Mouse (Mus musculus) G1E (cell line): ENCODE data around the gene Wdr63. TPM values are rescaled to one million over a fixed set of nuclear protein-coding genes. Genes with fewer than 3 reads are reported as not detected.
A peak's percentile ranks its signal among the peaks of the same experiment; 100 is the strongest.
"Not testable (repeated sequence)": the region's sequence is repeated elsewhere in the genome, so short reads cannot be mapped to it uniquely, and the experiment has no call there.

Experiments used
- ATAC-seq: 2 replicates; pipeline ENCODE4 v1.8.0; 2016; ENCODE audit warnings: mild to moderate bottlenecking; ENCODE audit not compliant: insufficient number of reproducible peaks, poor library complexity, low FRiP score, severe bottlenecking; ENCODE audit errors: extremely low read depth
- DNase-seq: peaks from one replicate; pipeline ENCODE4 v3.0.0; 2012; ENCODE audit warnings: low spot score
- H3K27me3 ChIP-seq: 2 replicates; pipeline ENCODE4 v1.6.1; 2012; ENCODE audit warnings: mild to moderate bottlenecking, low read length, inconsistent platforms; ENCODE audit not compliant: insufficient read depth
- H3K36me3 ChIP-seq: replicated peaks from 2 replicates; pipeline ENCODE3; 2012; ENCODE audit warnings: mild to moderate bottlenecking, inconsistent platforms
- H3K4me1 ChIP-seq: 2 replicates; pipeline ENCODE4 v1.6.1; 2012; ENCODE audit warnings: low read depth, low read length, inconsistent platforms, mixed read lengths; ENCODE audit not compliant: insufficient read depth
- H3K4me3 ChIP-seq: 2 replicates; pipeline ENCODE4 v1.5.1; 2012; ENCODE audit warnings: low read depth, mild to moderate bottlenecking, inconsistent platforms, low read length, moderate library complexity, mixed read lengths
- H3K9me3 ChIP-seq: replicated peaks from 2 replicates; pipeline ENCODE4 v1.6.1; 2012; ENCODE audit warnings: inconsistent platforms
- CTCF ChIP-seq: IDR thresholded peaks from 2 replicates; pipeline ENCODE4 v1.5.1; 2012; ENCODE audit warnings: low read depth, low read length, inconsistent platforms, mixed read lengths
- GATA1 ChIP-seq: IDR thresholded peaks from 2 replicates; pipeline ENCODE4 v1.6.1; 2012; ENCODE audit warnings: borderline replicate concordance, low read length, inconsistent platforms, mixed read lengths
- GATA2 ChIP-seq: IDR thresholded peaks from 2 replicates; pipeline ENCODE4 v1.6.1; 2012; ENCODE audit warnings: low read depth, low read length, inconsistent platforms, borderline replicate concordance
- POLR2AphosphoS5 ChIP-seq: IDR thresholded peaks from 2 replicates; pipeline ENCODE4 v1.6.1; 2012; ENCODE audit warnings: low read depth, low read length, inconsistent platforms; ENCODE audit not compliant: insufficient replicate concordance
- TAL1 ChIP-seq: conservative IDR thresholded peaks from 2 replicates; pipeline ENCODE4 v1.6.1; 2012; ENCODE audit warnings: low read depth, low read length, inconsistent platforms, mixed read lengths
- polyA plus RNA-seq: library from polyadenylated mRNA; stranded (reverse); fragments of >175 nt; gene quantifications from 2 replicates; pipeline ENCODE4 v1.2.3, GENCODE M21; 2012
- total RNA-seq, 2 experiments: library from RNA; stranded (forward) in 1 of 2; stranded (reverse) in 1 of 2; fragments of 200-1000 nt in 1 of 2; fragments of >200 nt in 1 of 2; fragmentation: Nextera tagmentation in 1 of 2; gene quantifications; 2 replicates each; pipeline ENCODE4 v1.2.3; 2014 to 2017

Wdr63 gene
- total and polyA plus RNA-seq, 3 experiments, result not detected

- ATAC-seq, result no peak
- Histone ChIP-seq H3K27me3 (no peaks in the 10 kb centered on the region), H3K36me3 (no peaks in the 10 kb centered on the region), H3K4me1 (peaks cover 38% of the 10 kb centered on the region), H3K4me3 (no peak overlapping the region), H3K9me3 (no peaks in the 10 kb centered on the region)
- DNase-seq, result no peak
- no peak for TF ChIP-seq POLR2AphosphoS5
- TF ChIP-seq TAL1, result no peak
- TF ChIP-seq GATA1, result no peak
- TF ChIP-seq CTCF, result no peak
- no peak for TF ChIP-seq GATA2
These were observed 94.4 kb downstream of the Wdr63 start for GRCm38 (mm10) chr3:146013490-146013889.

GRCm38 (mm10) chr3:146011544-146012218, 96.2 kb downstream of the Wdr63 start:
- H3K27me3 ChIP-seq, result no peaks in the 10 kb centered on the region
- ATAC-seq, result peak; percentile 51

DNA sequence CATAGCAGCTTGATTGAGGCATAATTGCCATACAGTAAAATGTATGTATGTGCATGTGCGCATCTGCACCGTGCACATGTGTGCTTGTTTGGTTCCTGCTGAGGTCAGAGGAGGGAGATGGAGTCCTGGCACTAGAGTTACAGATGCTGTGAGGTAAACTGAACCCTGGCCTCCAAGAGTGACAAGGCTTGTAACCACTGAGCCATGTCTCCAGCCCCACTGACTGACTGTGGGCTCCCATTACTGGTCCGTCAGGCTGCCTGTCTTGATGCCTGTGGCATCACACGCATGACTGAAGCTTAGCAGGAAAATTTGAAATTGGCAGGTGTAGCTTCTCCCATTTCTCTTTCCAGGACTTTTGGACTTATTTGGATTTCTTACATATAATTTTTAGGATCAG, 97.2 kb downstream of the Wdr63 start:
- no peaks in the 10 kb centered on the region for H3K36me3 ChIP-seq
- ATAC-seq (no peak), DNase-seq (no peak)
- no peaks in the 10 kb centered on the region for H3K27me3 ChIP-seq
- no peak for TF ChIP-seq POLR2AphosphoS5
- TF ChIP-seq CTCF, result no peak
- TF ChIP-seq GATA2, result no peak
- TF ChIP-seq TAL1, result no peak
- TF ChIP-seq GATA1, result no peak
- peaks cover 39% of the 10 kb centered on the region for H3K4me1 ChIP-seq
- no peaks in the 10 kb centered on the region for H3K9me3 ChIP-seq
- no peak overlapping the region for H3K4me3 ChIP-seq

More at GRCm38 (mm10) chr3:146011544-146012218, 96.2 kb downstream of the Wdr63 start:
- H3K4me3 ChIP-seq, result no peak overlapping the region; the same call in 1 of the 2 replicates
- no peak for DNase-seq
- TF ChIP-seq TAL1 (no peak), GATA2 (no peak), CTCF (no peak), GATA1 (no peak), POLR2AphosphoS5 (no peak)
- peaks cover 44% of the 10 kb centered on the region for H3K4me1 ChIP-seq
- no peaks in the 10 kb centered on the region for H3K9me3 ChIP-seq
- H3K36me3 ChIP-seq, result no peaks in the 10 kb centered on the region

GRCm38 (mm10) chr3:146009859-146010645, 97.9 kb downstream of the Wdr63 start:
- TF ChIP-seq GATA2 (no peak), CTCF (no peak)
- H3K9me3 ChIP-seq, result no peaks in the 10 kb centered on the region
- no peak for ATAC-seq
- peaks cover 34% of the 10 kb centered on the region for H3K4me1 ChIP-seq
- no peak overlapping the region for H3K4me3 ChIP-seq
- H3K36me3 ChIP-seq, result no peaks in the 10 kb centered on the region
- DNase-seq, result no peak
- H3K27me3 ChIP-seq, result no peaks in the 10 kb centered on the region

DNA sequence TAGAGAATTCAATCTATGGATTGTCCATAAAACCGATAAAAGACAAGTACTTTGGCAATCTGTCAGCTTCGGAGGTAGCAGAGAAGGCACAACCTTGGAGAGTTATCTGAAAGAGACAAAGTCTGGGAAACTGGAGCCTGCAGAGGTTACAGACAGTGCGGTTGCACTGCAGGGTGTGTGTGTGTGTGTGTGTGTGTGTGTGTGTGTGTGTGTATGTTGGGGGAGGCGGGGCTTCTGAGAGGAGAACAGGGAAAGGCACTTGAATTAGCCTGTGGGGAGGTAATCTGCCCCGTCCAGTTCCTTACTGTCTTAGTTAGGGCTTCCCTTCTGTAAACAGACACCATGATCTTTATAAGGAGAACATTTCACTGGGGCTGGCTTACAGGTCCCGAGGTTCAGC, 100.1 kb downstream of the Wdr63 start:
- no peaks in the 10 kb centered on the region for H3K27me3 ChIP-seq

DNA sequence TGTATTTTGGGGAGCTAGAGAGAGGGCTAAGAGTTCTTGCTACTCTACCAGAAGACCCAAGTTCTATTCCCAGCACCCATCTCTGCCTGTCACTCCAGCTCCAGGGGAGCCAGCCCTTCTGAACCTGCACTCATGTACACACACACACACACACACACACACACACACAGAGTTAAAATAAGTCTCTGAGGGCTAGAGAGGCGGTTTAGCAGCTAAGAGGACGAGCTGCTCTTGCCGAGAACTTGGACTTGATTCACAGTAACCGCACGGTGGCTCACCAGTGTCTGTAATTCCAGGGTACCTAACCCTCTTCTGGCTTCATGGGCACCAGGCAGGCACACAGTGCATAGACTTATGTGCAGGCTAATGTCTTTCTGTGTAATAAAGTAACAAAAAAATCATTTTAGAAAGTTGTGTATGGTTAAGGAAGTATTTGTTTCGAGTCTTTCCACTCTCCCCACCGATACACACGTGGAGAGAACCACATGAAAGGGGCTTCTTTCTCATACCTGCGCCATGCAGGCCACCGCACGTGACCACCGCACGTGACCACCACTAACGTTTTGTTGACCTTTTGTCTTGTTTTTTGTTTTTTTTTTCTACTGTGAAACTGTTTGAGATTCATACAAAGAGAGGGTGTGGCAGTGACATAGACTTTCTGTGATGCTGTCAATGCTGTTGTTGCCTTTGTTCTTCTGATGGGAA, 103.4 kb downstream of the Wdr63 start:
- no peak for TF ChIP-seq GATA1
- no peak for TF ChIP-seq GATA2
- no peak for TF ChIP-seq POLR2AphosphoS5
- TF ChIP-seq TAL1, result no peak
- no peak for TF ChIP-seq CTCF
- no peak for DNase-seq
- Histone ChIP-seq H3K9me3 (no peaks in the 10 kb centered on the region), H3K4me3 (no peak overlapping the region), H3K36me3 (no peaks in the 10 kb centered on the region), H3K4me1 (peaks cover 14% of the 10 kb centered on the region), H3K27me3 (no peaks in the 10 kb centered on the region; the same call in 1 of the 2 replicates)
- no peak for ATAC-seq

More for the DNA sequence above, 100.1 kb downstream of the Wdr63 start:
- TF ChIP-seq TAL1 (no peak), CTCF (no peak), GATA1 (no peak), GATA2 (no peak), POLR2AphosphoS5 (no peak)
- Histone ChIP-seq H3K36me3 (no peaks in the 10 kb centered on the region), H3K4me1 (peaks cover 34% of the 10 kb centered on the region), H3K4me3 (no peak overlapping the region), H3K9me3 (no peaks in the 10 kb centered on the region)
- DNase-seq (no peak), ATAC-seq (no peak)

DNA sequence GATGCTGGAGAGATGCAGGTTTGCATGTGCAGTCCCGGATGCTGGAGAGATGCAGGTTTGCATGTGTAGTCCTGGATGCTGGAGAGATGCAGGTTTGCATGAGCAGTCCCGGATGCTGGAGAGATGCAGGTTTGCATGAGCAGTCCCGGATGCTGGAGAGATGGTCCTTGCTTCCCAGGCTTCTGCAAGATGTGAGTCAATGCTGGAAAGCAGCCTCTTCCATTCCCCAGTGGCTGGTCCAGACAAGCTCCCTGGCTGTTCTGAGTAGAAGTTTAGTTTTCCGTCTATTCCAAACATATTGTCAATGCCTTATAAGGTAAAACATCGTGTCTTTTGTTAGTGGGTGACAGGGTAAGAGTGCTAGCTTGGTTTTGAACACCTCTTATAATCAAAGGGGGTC, 111.4 kb downstream of the Wdr63 start:
- H3K9me3 ChIP-seq, H3K27me3 ChIP-seq, ATAC-seq, H3K4me3 ChIP-seq, H3K36me3 ChIP-seq, DNase-seq: not testable (repeated sequence)
- H3K4me1 ChIP-seq, result peaks cover 10% of the 10 kb centered on the region
